Mouse (Mus musculus) E14TG2a.4 (cell line): ENCODE measurements around the gene Mroh2a.
A peak's percentile ranks its signal among the peaks of the same experiment; 100 is the strongest.

Experiments used
- H3K27me3 ChIP-seq: 2 replicates; pipeline ENCODE4 v1.6.1; 2014; ENCODE audit warnings: low read length, control low read depth; ENCODE audit not compliant: insufficient read depth
- H3K36me3 ChIP-seq: 2 replicates; pipeline ENCODE4 v1.6.1; 2014; ENCODE audit warnings: low read length, control low read depth; ENCODE audit not compliant: insufficient read depth
- H3K4me1 ChIP-seq: replicated peaks from 2 replicates; pipeline ENCODE4 v1.6.1; 2014; ENCODE audit warnings: low read depth, low read length, control low read depth
- H3K4me3 ChIP-seq: replicated peaks from 2 replicates; pipeline ENCODE4 v1.5.1; 2014; ENCODE audit warnings: mild to moderate bottlenecking, low read length
- H3K9me3 ChIP-seq: 2 replicates; pipeline ENCODE4 v1.6.1; 2014; ENCODE audit warnings: low read length, control low read depth
- CTCF ChIP-seq: conservative IDR thresholded peaks from 2 replicates; pipeline ENCODE4 v1.5.1; 2014; ENCODE audit warnings: low read length
- NANOG ChIP-seq: IDR thresholded peaks from 2 replicates; pipeline ENCODE4 v1.6.1; 2014; ENCODE audit warnings: borderline replicate concordance, low read length, mixed read lengths
- POU5F1 ChIP-seq: IDR thresholded peaks from 2 replicates; pipeline ENCODE4 v1.6.1; 2014; ENCODE audit warnings: low read length, borderline replicate concordance

Mroh2a gene

DNA sequence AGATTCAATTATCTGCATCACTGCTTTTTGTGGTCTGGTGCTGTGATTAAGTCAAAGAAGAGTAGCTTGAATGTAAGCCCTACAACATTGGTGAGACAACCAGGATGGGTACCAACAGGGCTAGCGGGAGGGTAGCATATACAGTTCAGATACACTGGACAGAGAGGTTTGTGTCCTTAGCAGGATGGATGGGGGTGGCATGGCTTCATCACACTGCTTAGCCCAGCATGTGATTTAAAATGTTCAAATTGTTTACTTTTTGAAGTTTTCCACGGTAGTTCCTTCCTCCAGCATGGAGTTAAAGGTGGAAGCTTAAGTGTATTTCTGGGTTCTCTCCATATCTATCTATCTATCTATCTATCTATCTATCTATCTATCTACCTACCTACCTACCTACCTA, 62.4 kb downstream of the Mroh2a start:
- TF ChIP-seq CTCF (no peak), NANOG (no peak), POU5F1 (no peak)
- peaks cover 8% of the 10 kb centered on the region for H3K4me1 ChIP-seq
- H3K27me3 ChIP-seq: peaks cover 15% of the 10 kb centered on the region
- no peak overlapping the region for H3K4me3 ChIP-seq
- H3K36me3 ChIP-seq: no peaks in the 10 kb centered on the region
- H3K9me3 ChIP-seq: peaks cover 13% of the 10 kb centered on the region; the same call in 1 of the 2 replicates

DNA sequence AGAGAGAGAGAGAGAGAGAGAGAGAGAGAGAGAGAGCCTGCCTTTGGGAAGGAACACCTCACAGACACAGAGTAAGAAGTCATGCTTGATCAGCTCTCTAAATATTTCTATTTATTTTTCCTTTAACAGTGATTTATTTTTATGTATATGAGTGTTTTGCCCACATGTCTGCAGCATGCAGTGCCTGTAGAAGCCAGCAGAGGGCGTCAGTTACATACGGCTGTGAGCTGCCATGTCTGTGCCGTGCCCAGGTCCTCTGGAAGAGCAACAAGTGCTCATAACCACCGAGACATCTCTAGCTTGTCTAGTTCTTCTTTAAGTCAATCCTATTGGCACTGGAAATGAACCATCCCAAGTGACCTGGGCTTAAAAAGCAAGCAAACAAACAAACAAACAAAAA, 63.1 kb downstream of the Mroh2a start:
- Histone ChIP-seq H3K27me3 (peaks cover 15% of the 10 kb centered on the region), H3K9me3 (peaks cover 13% of the 10 kb centered on the region; the same call in 1 of the 2 replicates), H3K36me3 (no peaks in the 10 kb centered on the region), H3K4me1 (peaks cover 6% of the 10 kb centered on the region; the same call in 1 of the 2 replicates), H3K4me3 (no peak overlapping the region)
- TF ChIP-seq CTCF: peak; percentile 100
- TF ChIP-seq NANOG: no peak

DNA sequence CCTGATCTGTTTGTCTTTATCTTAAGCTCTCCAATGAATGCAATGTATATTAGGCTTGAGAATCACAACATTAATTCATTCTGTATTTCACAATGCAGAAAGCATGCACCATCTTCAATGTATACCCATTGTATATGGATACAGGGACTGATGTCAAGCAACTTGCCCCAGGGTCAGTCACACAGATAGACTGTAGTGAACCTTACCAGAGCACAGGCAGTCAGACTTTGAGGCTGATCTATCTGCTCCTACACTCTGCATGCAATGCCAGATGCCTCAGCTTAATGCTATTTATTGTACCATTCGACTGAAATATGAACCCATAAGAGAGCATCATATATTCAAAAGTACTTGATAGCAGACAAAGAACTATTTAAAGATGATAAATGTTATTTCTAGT, 63.7 kb downstream of the Mroh2a start:
- H3K27me3 ChIP-seq: peaks cover 15% of the 10 kb centered on the region
- peaks cover 6% of the 10 kb centered on the region; the same call in 1 of the 2 replicates for H3K4me1 ChIP-seq
- peaks cover 13% of the 10 kb centered on the region; the same call in 1 of the 2 replicates for H3K9me3 ChIP-seq
- no peaks in the 10 kb centered on the region for H3K36me3 ChIP-seq
- no peak overlapping the region for H3K4me3 ChIP-seq
- TF ChIP-seq POU5F1 (no peak), NANOG (no peak), CTCF (no peak)

DNA sequence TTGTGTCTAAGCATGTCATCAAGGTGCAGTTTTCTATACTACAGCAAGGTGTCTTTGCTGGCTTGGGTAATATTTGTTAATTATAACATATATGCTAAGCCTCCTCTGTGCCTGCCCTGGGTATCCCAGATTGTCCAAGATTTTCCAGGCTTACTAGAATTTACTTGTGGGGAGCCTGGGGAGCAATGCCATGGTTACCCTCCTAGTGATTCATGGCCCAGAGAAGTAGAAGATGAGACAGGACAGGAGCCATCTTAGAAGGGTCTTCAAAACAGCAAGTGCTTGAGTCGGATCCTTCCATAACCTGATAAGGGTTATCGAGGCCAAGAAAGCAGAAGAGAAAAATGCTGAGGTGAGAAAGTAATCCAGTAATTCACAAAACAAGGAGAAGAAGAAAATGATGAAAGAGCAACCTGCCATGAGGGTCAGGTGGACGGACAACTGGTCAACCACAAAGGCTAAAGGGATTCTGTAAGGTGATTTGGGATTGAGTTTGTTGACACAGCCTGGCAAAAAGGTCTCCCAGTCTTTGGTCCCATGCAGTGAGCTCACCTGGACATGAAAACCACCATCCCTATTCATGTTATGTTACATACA, 64.7 kb downstream of the Mroh2a start:
- Histone ChIP-seq H3K36me3 (no peaks in the 10 kb centered on the region), H3K4me1 (peaks cover 12% of the 10 kb centered on the region), H3K27me3 (peaks cover 9% of the 10 kb centered on the region; the same call in 1 of the 2 replicates), H3K9me3 (peaks cover 4% of the 10 kb centered on the region; the same call in 1 of the 2 replicates), H3K4me3 (no peak overlapping the region)
- TF ChIP-seq CTCF: no peak
- no peak for TF ChIP-seq POU5F1

DNA sequence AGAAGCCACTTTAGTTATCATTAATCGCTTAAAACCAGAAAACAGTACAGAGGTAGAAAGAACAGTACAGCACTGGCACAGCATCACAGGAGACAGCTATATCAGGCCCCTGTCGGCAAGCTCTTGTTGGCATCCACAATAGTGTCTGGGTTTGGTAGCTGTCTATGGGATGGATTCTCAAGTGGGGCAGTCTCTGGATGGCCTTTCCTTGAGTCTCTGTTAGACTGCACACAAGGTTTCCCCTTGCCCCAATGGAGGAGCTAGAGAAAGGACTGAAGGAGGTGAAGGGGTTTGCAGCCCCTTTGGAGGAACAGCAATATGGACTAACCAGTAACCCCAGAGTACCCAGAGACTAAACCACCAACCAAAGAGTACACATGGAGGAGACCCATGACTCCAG, 65.3 kb downstream of the Mroh2a start:
- Histone ChIP-seq H3K9me3 (no peaks in the 10 kb centered on the region), H3K4me1 (peaks cover 9% of the 10 kb centered on the region), H3K4me3 (no peak overlapping the region), H3K27me3 (0 out of 2 replicates have a peak, but pooled peaks cover 4% of the 10 kb centered on the region), H3K36me3 (no peaks in the 10 kb centered on the region)
- TF ChIP-seq NANOG: no peak

DNA sequence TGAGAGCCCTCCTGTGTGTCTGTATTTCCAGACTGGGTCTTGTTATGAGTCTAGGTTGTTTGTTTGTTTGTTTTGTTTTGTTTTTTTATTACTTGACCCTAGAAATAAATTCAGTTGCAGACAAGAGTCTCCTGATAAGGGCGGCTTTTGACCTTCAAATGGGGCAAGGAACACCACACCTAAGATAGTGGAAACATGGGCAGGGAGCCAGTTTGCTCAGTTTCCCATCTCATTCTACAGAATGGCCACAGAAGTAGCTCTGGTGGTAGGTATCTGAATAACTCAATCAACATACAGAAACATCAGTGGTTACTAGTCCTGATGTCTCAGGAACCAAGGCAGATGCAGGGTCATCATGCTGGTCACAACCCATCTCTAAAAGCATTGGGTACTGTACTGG, 67.9 kb downstream of the Mroh2a start:
- no peak for TF ChIP-seq NANOG
- TF ChIP-seq CTCF: no peak
- TF ChIP-seq POU5F1: no peak
- Histone ChIP-seq H3K9me3 (no peaks in the 10 kb centered on the region), H3K36me3 (no peaks in the 10 kb centered on the region), H3K27me3 (0 out of 2 replicates have a peak, but pooled peaks cover 2% of the 10 kb centered on the region), H3K4me3 (no peak overlapping the region), H3K4me1 (peaks cover 6% of the 10 kb centered on the region; the same call in 1 of the 2 replicates)

DNA sequence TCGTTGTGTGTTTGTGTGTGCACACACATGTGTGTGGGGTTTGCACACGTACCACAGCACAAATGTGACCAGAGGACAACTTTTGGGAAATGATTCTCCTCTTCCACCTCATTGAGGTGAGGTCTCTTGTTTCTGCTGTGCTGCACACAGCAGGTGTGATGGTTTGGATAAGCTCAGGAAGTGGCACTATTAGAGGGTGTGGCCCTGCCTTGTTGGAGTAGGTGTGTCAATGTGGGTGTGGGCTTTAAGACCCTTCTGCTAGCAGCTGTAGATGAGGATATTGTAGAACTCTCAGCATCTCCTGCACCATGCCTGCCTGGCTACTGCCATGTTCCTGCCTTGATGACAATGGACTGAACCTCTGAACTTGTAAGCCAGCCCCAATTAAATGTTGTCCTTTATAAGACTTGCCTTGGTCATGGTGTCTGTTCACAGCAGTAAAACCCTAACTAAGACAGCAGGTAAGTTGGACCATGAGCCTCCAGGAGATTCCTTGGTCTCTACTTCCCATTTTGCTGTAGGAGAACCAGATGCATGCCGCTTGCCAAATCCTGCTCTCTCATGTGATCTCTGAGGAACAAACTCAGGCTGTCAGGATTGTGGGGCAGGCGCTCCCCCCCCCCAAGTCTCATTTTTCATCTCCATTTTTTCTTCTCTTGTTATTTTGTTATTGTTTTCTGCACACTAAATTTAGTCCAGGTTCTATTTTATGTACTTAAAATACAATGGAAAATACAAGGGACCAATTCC, 69.6 kb downstream of the Mroh2a start:
- Histone ChIP-seq H3K9me3 (no peaks in the 10 kb centered on the region), H3K4me1 (peaks cover 6% of the 10 kb centered on the region; the same call in 1 of the 2 replicates), H3K4me3 (no peak overlapping the region), H3K36me3 (no peaks in the 10 kb centered on the region), H3K27me3 (peaks cover 13% of the 10 kb centered on the region)
- TF ChIP-seq POU5F1: no peak
- no peak for TF ChIP-seq NANOG
- no peak for TF ChIP-seq CTCF

DNA sequence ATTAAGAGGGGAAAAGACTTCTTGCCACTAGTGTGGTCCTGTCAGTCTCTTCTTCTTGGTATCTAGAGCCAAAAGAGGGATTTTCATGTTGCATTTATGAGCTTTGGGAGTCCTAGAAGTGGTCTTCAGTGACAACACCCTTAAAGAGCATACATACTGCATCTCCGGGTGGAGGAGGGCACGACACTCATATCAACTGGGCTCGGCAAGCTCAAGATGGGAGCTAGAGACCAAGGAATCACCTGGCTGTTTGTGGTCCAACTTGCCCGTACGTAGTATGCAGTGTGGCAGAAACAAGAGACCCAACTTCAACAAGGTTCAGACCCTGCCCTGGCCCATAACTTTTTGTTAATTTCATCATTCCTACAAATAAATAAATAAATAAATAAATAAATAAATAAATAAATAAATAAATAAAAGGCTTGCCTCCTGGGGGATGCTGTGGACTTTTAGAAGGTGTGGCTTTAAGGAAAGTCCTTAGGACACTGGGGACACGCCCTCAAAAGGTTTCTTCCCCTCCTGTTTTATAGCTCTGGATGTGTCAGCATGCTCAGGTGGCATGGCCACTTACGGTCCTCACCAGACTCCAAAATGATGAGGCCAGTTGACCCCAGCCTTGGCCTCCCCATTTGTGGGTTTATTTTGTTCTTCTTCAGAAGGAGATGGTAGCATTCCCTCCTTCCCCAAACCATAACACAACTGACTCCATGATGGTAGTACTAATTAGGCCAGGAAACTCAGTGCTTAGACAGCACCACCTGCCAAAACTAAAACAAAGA, 70.9 kb downstream of the Mroh2a start:
- TF ChIP-seq NANOG (no peak), POU5F1 (no peak), CTCF (no peak)
- Histone ChIP-seq H3K4me1 (peaks cover 6% of the 10 kb centered on the region; the same call in 1 of the 2 replicates), H3K36me3 (no peaks in the 10 kb centered on the region), H3K9me3 (no peaks in the 10 kb centered on the region), H3K27me3 (peaks cover 11% of the 10 kb centered on the region), H3K4me3 (no peak overlapping the region)
